Mouse (Mus musculus): Measurements from ENCODE around the gene BC117090. TPM values are rescaled to one million over a fixed set of nuclear protein-coding genes. Genes with fewer than 3 reads are reported as not detected.
"Not testable (repeated sequence)": the region's sequence is repeated elsewhere in the genome, so short reads cannot be mapped to it uniquely, and the experiment has no call there.

Gene BC117090
- polyA plus RNA-seq, 1 experiment = not detected

DNA sequence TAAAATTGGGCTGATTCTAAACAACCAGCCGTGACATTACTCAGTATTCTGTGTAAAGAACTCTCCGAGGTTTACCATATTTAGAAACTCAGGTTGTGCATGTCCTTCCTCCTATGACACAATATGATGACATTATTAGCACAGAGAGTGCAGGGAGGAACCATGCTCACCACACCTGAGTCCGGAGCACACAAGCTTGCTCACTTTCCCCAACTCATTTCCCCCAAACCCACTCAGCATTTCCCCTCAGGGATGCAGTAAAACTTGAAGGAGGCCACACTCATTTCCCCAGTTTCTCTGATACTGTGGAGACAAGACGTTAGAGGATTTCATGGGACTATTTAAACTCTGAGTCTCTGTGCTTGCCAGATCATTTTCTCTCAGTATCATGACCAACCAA, 45.0 kb downstream of the BC117090 start:
- Histone ChIP-seq H3K36me3 (ENCODE audit: control insufficient read depth, insufficient read depth) (no peaks in the 10 kb centered on the region), H3ac (ENCODE audit: control insufficient read depth, insufficient read length, low read depth) (no peak overlapping the region), H3K79me3 (ENCODE audit: low read depth) (no peaks in the 10 kb centered on the region), H3K27me3 (ENCODE audit: control insufficient read depth, insufficient read depth, insufficient read length) (no peaks in the 10 kb centered on the region), H3K79me2 (ENCODE audit: control insufficient read depth, insufficient read depth) (no peaks in the 10 kb centered on the region), H3K4me3 (ENCODE audit: insufficient read depth, poor library complexity, severe bottlenecking) (no peak overlapping the region)
- TF ChIP-seq FOSL1 (IDR thresholded peaks at IDR 0.05; ENCODE audit: insufficient read depth, low read length, poor library complexity, severe bottlenecking) (no peak), MAX (IDR thresholded peaks at IDR 0.05) (no peak), CTCF (IDR thresholded peaks at IDR 0.05; ENCODE audit: control insufficient read depth, insufficient read depth, insufficient read length) (no peak), CEBPB (IDR thresholded peaks at IDR 0.05; ENCODE audit: low read depth) (no peak), USF1 (IDR thresholded peaks at IDR 0.05; ENCODE audit: low read depth) (no peak), MYOG (IDR thresholded peaks at IDR 0.05; ENCODE audit: control insufficient read depth, extremely low read depth, insufficient read length) (no peak), MYOD1 (IDR thresholded peaks at IDR 0.05; ENCODE audit: control insufficient read depth, insufficient read length, low read depth) (no peak)

DNA sequence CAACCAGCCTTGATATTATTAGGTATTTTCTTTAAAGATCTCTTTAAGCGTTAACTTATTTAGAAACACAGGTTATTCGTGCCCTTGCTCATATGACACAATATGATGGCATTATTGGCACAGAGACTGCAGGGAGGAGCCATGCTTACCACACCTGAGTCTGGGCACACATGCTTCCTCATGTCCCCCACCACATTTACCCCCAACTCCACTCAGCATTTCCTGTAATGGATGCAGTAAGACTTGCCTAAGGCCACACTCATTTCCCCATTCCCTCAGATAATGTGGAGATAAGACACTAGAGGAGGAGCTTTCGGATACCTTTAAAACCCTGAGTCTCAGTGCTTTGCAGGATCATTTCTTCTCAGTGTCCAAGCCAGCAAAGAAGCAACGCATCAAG, 57.3 kb downstream of the BC117090 start, which contains the start of gene Stfa1:
Stfa1 (plus strand) TSS at position 156 of the 400 bp plus-strand sequence.
- H3K79me2 ChIP-seq (ENCODE audit: control insufficient read depth, insufficient read depth); H3K79me3 ChIP-seq (ENCODE audit: low read depth); H3K27me3 ChIP-seq (ENCODE audit: control insufficient read depth, insufficient read depth, insufficient read length); H3ac ChIP-seq (ENCODE audit: control insufficient read depth, insufficient read length, low read depth); H3K36me3 ChIP-seq (ENCODE audit: control insufficient read depth, insufficient read depth); H3K4me3 ChIP-seq (ENCODE audit: insufficient read depth, poor library complexity, severe bottlenecking): not testable (repeated sequence)

Other genes with a start within 250 kb of the BC117090 start
- not detected for gene Csta1, start 203.1 kb downstream of the BC117090 start, polyA plus RNA-seq (2012; fragmentation: generic; extraction: Trizol)
- not detected for gene Stfa2l1, start 177.5 kb downstream of the BC117090 start, polyA plus RNA-seq (2012; fragmentation: generic; extraction: Trizol)
- not detected for gene Gm5483, start 150.1 kb downstream of the BC117090 start, polyA plus RNA-seq (2012; fragmentation: generic; extraction: Trizol)
- not detected for gene Gm5416, start 123.9 kb downstream of the BC117090 start, polyA plus RNA-seq (2012; fragmentation: generic; extraction: Trizol)
- gene 2010005H15Rik, start 112.9 kb downstream of the BC117090 start, polyA plus RNA-seq (2012; fragmentation: generic; extraction: Trizol) = 0.20 TPM
- not detected for gene Stfa1, start 57.4 kb downstream of the BC117090 start, polyA plus RNA-seq (2012; fragmentation: generic; extraction: Trizol)
- gene BC100530, start 33.4 kb upstream of the BC117090 start, polyA plus RNA-seq (2012; fragmentation: generic; extraction: Trizol) = not detected
- not detected for gene Stfa2, start 74.1 kb upstream of the BC117090 start, polyA plus RNA-seq (2012; fragmentation: generic; extraction: Trizol)
- not detected for gene Stfa3, start 121.1 kb upstream of the BC117090 start, polyA plus RNA-seq (2012; fragmentation: generic; extraction: Trizol)
- not detected for gene Casr, start 227.8 kb upstream of the BC117090 start, polyA plus RNA-seq (2012; fragmentation: generic; extraction: Trizol)

Measured in C2C12 (cell line).